ENCODE assay signal across 10 mouse cellular contexts in genomic region chr13:92733741-92734140, GRCm38 (mm10).
A peak's percentile ranks its signal among the peaks of the same experiment; 100 is the strongest.
DNase-seq lines count a peak whose midpoint lies in the region; ATAC-seq lines count a peak whose summit lies in the region.
"Had no signal": no experiment of that assay in that cellular context is flagged by ENCODE, and none has a peak within 500 bp of the region (broad histone marks: within the 10 kb centered on the region; RNA-seq: fewer than 3 reads in every experiment).

No protein-coding gene starts in this region.

- no peak for ATAC-seq in forebrain, embryonic 11.5 days (replicated peaks; ENCODE audit: low FRiP score)
- peak; percentile 60 for ATAC-seq in neural tube, embryonic 14.5 days (ENCODE audit: low read depth)
- no peak for ATAC-seq in kidney, embryonic 15.5 days (replicated peaks; ENCODE audit: low FRiP score)

- WGBS in forebrain, embryonic 11.5 days = 86% methylated on average over 11 of the region's 11 CpGs
- 87% methylated on average over 11 of the region's 11 CpGs for WGBS in forebrain, embryonic 10.5 days
- WGBS in neural tube, embryonic 14.5 days = 46% methylated on average over 11 of the region's 11 CpGs
- WGBS in kidney, embryonic 15.5 days = 85% methylated on average over 11 of the region's 11 CpGs

- DNase-seq in forebrain, embryonic 11.5 days (ENCODE audit: low spot score) = peak; percentile 44
- no peak for DNase-seq in forebrain, embryonic 10.5 days (ENCODE audit: extremely low spot score, low spot score)
- peak; percentile 51 for DNase-seq in retina, postnatal 1 day
- no peak for DNase-seq in retina, embryonic 14.5 days (ENCODE audit: low spot score)
- peak; percentile 26 for DNase-seq in gastrocnemius, postnatal 25 days
- DNase-seq in left cerebral cortex, adult 11 months (ENCODE audit: low spot score) = no peak

- no peak overlapping the region for H3K9ac ChIP-seq in forebrain, embryonic 11.5 days (ENCODE audit: low read length)
- no peak overlapping the region for H3K9ac ChIP-seq in neural tube, embryonic 14.5 days (replicated peaks; ENCODE audit: low read depth, low read length)
- H3K9ac ChIP-seq in kidney, embryonic 15.5 days = no peak overlapping the region
- H3K9ac ChIP-seq: neural tube, embryonic 12.5 days; stomach, embryonic 15.5 days had no signal

- H3K9me3 ChIP-seq in forebrain, embryonic 11.5 days (ENCODE audit: control insufficient read depth, low read length) = no peaks in the 10 kb centered on the region
- no peaks in the 10 kb centered on the region for H3K9me3 ChIP-seq in forebrain, embryonic 10.5 days
- H3K9me3 ChIP-seq in neural tube, embryonic 14.5 days (ENCODE audit: control insufficient read depth, low read length) = no peaks in the 10 kb centered on the region
- H3K9me3 ChIP-seq in kidney, embryonic 15.5 days (replicated peaks) = no peaks in the 10 kb centered on the region
- H3K9me3 ChIP-seq: neural tube, embryonic 12.5 days; stomach, embryonic 15.5 days had no signal

- no peak overlapping the region for H3K27ac ChIP-seq in forebrain, embryonic 11.5 days (ENCODE audit: low read depth, low read length)
- no peak overlapping the region for H3K27ac ChIP-seq in forebrain, embryonic 10.5 days
- peak overlapping the region; percentile 64 for H3K27ac ChIP-seq in neural tube, embryonic 14.5 days (ENCODE audit: low read depth, low read length)
- H3K27ac ChIP-seq in kidney, embryonic 15.5 days = no peak overlapping the region
- H3K27ac ChIP-seq: neural tube, embryonic 12.5 days; stomach, embryonic 15.5 days had no signal

- no peaks in the 10 kb centered on the region for H3K4me1 ChIP-seq in forebrain, embryonic 11.5 days (replicated peaks; ENCODE audit: control insufficient read depth, insufficient read depth, low read length)
- H3K4me1 ChIP-seq in forebrain, embryonic 10.5 days = peaks cover 17% of the 10 kb centered on the region
- H3K4me1 ChIP-seq in neural tube, embryonic 14.5 days (ENCODE audit: control insufficient read depth, insufficient read depth, low read length) = no peaks in the 10 kb centered on the region
- H3K4me1 ChIP-seq in kidney, embryonic 15.5 days = peaks cover 8% of the 10 kb centered on the region
- H3K4me1 ChIP-seq: stomach, embryonic 15.5 days had no signal

- H3K27me3 ChIP-seq in forebrain, embryonic 11.5 days (ENCODE audit: control insufficient read depth, insufficient read depth, low read length) = no peaks in the 10 kb centered on the region
- H3K27me3 ChIP-seq in forebrain, embryonic 10.5 days (ENCODE audit: poor library complexity, severe bottlenecking) = no peaks in the 10 kb centered on the region
- H3K27me3 ChIP-seq in neural tube, embryonic 14.5 days (ENCODE audit: control insufficient read depth, insufficient read depth, low read length) = no peaks in the 10 kb centered on the region
- no peaks in the 10 kb centered on the region for H3K27me3 ChIP-seq in kidney, embryonic 15.5 days
- H3K27me3 ChIP-seq: neural tube, embryonic 12.5 days; stomach, embryonic 15.5 days had no signal

- H3K36me3 ChIP-seq in forebrain, embryonic 11.5 days (ENCODE audit: control insufficient read depth, insufficient read depth, low read length) = no peaks in the 10 kb centered on the region
- H3K36me3 ChIP-seq in forebrain, embryonic 10.5 days (replicated peaks) = no peaks in the 10 kb centered on the region
- no peaks in the 10 kb centered on the region for H3K36me3 ChIP-seq in neural tube, embryonic 14.5 days (ENCODE audit: control insufficient read depth, insufficient read depth, low read length)
- no peaks in the 10 kb centered on the region for H3K36me3 ChIP-seq in kidney, embryonic 15.5 days
- H3K36me3 ChIP-seq: neural tube, embryonic 12.5 days; stomach, embryonic 15.5 days had no signal

- no peak overlapping the region for H3K4me3 ChIP-seq in forebrain, embryonic 11.5 days (ENCODE audit: low read depth, low read length)
- H3K4me3 ChIP-seq in forebrain, embryonic 10.5 days = no peak overlapping the region
- H3K4me3 ChIP-seq in neural tube, embryonic 14.5 days (ENCODE audit: low read depth, low read length) = no peak overlapping the region
- H3K4me3 ChIP-seq in kidney, embryonic 15.5 days (replicated peaks) = no peak overlapping the region
- H3K4me3 ChIP-seq: neural tube, embryonic 12.5 days; stomach, embryonic 15.5 days had no signal

- H3K4me2 ChIP-seq in forebrain, embryonic 11.5 days (ENCODE audit: low read depth, low read length, severe bottlenecking) = no peak overlapping the region
- H3K4me2 ChIP-seq in neural tube, embryonic 14.5 days (ENCODE audit: low read depth, low read length) = no peak overlapping the region
- H3K4me2 ChIP-seq in kidney, embryonic 15.5 days = no peak overlapping the region
- H3K4me2 ChIP-seq: neural tube, embryonic 12.5 days; stomach, embryonic 15.5 days had no signal

Comparison
In these comparisons a context has a peak if more than half of its experiments do, and no peak if none do; other contexts are left out.
1. DNase-seq: peak in forebrain, embryonic 11.5 days (single experiment), retina, postnatal 1 day (single experiment) and gastrocnemius, postnatal 25 days (single experiment); none in forebrain, embryonic 10.5 days (single experiment), retina, embryonic 14.5 days (single experiment) and left cerebral cortex, adult 11 months (single experiment).